Mouse (Mus musculus): ENCODE measurements around the gene Ap2a1.

The Ap2a1 gene

GRCm38 (mm10) chr7:44952611-44953306 is 23.5 kb upstream of the Ap2a1 start:
- peak; percentile 76 for DNase-seq

- DNase-seq, result no peak
Measured at GRCm38 (mm10) chr7:44951960-44952359, 22.7 kb upstream of the Ap2a1 start.

- no peak for DNase-seq
Measured at GRCm38 (mm10) chr7:44949922-44950321, 20.6 kb upstream of the Ap2a1 start.

- DNase-seq, result no peak
Measured at GRCm38 (mm10) chr7:44942904-44943303, 13.6 kb upstream of the Ap2a1 start, which contains the start of gene Tsks. Gene Tsks, plus strand, starts transcription at chr7:44943204.

- DNase-seq, result no peak
Measured at GRCm38 (mm10) chr7:44938680-44939079, 9.4 kb upstream of the Ap2a1 start.

GRCm38 (mm10) chr7:44928570-44928969 is 726 bp downstream of the Ap2a1 start:
- DNase-seq, result no peak

- DNase-seq, result no peak
Measured at GRCm38 (mm10) chr7:44925468-44925867, 3.8 kb downstream of the Ap2a1 start.

GRCm38 (mm10) chr7:44922530-44922929 is 6.8 kb downstream of the Ap2a1 start:
- no peak for DNase-seq

GRCm38 (mm10) chr7:44919127-44919526 is 10.2 kb downstream of the Ap2a1 start:
- no peak for DNase-seq

- no peak for DNase-seq
Measured at GRCm38 (mm10) chr7:44918219-44918618, 11.1 kb downstream of the Ap2a1 start.

- DNase-seq, result no peak
Measured at GRCm38 (mm10) chr7:44916881-44917280, 12.4 kb downstream of the Ap2a1 start.

- DNase-seq, result no peak
Measured at GRCm38 (mm10) chr7:44916191-44916590, 13.1 kb downstream of the Ap2a1 start.

- no peak for DNase-seq
Measured at GRCm38 (mm10) chr7:44915314-44915713, 14.0 kb downstream of the Ap2a1 start.

GRCm38 (mm10) chr7:44914396-44914795 is 14.9 kb downstream of the Ap2a1 start:
- no peak for DNase-seq

- no peak for DNase-seq
Measured at GRCm38 (mm10) chr7:44908706-44909476, 20.4 kb downstream of the Ap2a1 start.

- no peak for DNase-seq
Measured at GRCm38 (mm10) chr7:44905430-44905829, 23.9 kb downstream of the Ap2a1 start.

GRCm38 (mm10) chr7:44901230-44901722 is 28.0 kb downstream of the Ap2a1 start:
- peak; percentile 40 for DNase-seq

- DNase-seq, result no peak
Measured at GRCm38 (mm10) chr7:44900632-44901031, 28.7 kb downstream of the Ap2a1 start.

- peak; percentile 48 for DNase-seq
Measured at GRCm38 (mm10) chr7:44898607-44899006, 30.7 kb downstream of the Ap2a1 start.

GRCm38 (mm10) chr7:44896499-44896898 is 32.8 kb downstream of the Ap2a1 start:
- DNase-seq, result no peak

GRCm38 (mm10) chr7:44895593-44896434 is 33.5 kb downstream of the Ap2a1 start, which contains the start of gene Fuz:
Gene Fuz, plus strand, starts transcription at chr7:44896079.
- DNase-seq, result peak; percentile 84

- no peak for DNase-seq
Measured at GRCm38 (mm10) chr7:44895206-44895592, 34.1 kb downstream of the Ap2a1 start.

GRCm38 (mm10) chr7:44894175-44894574 is 35.1 kb downstream of the Ap2a1 start:
- no peak for DNase-seq
